Mouse (Mus musculus) bone marrow, adult 2 months (tissue): ENCODE measurements at regions not wholly inside any gene's neighbourhood (a gene's known extent, or its start where the extent isn't known, plus 50 kb on each side); places are given as distances from the start of the nearest gene placed in this dataset.

ENCODE experiments used
- CTCF ChIP-seq: fragments of 200-500 bp; IDR thresholded peaks from 2 replicates; pipeline ENCODE4 v1.5.1; 2011; ENCODE audit warnings: low read length, control low read depth; ENCODE audit not compliant: control insufficient read depth, insufficient read depth
- POLR2A ChIP-seq: fragments of 200-500 bp; IDR thresholded peaks from 2 replicates; pipeline ENCODE4 v1.6.1; 2011; ENCODE audit warnings: low read depth, mild to moderate bottlenecking, control low read depth, low read length, borderline replicate concordance; ENCODE audit not compliant: control insufficient read depth

DNA sequence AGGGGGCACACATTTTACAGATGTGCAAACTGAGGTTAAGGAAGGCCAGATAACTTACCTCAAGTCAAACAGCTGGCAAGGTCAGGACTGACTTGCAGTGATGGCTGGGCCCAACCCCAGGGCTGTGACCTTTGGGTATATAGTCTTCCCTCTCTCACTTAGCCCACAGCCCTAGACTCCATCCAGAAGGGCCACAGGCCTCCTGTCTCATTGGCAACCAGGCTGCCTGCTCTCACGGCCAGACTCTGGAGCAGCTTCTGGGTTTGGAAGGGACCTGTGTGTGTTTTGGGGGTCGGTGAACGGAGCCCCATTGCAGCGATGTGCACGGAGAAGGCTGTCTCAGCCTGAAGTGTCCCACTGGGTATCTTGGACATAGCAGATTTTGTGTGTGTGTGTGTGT lies 70.2 kb upstream of the Wnt7b start:
- TF ChIP-seq POLR2A (no peak), CTCF (no peak)
